Mouse (Mus musculus): ENCODE measurements around the gene Itpripl2.

DNA sequence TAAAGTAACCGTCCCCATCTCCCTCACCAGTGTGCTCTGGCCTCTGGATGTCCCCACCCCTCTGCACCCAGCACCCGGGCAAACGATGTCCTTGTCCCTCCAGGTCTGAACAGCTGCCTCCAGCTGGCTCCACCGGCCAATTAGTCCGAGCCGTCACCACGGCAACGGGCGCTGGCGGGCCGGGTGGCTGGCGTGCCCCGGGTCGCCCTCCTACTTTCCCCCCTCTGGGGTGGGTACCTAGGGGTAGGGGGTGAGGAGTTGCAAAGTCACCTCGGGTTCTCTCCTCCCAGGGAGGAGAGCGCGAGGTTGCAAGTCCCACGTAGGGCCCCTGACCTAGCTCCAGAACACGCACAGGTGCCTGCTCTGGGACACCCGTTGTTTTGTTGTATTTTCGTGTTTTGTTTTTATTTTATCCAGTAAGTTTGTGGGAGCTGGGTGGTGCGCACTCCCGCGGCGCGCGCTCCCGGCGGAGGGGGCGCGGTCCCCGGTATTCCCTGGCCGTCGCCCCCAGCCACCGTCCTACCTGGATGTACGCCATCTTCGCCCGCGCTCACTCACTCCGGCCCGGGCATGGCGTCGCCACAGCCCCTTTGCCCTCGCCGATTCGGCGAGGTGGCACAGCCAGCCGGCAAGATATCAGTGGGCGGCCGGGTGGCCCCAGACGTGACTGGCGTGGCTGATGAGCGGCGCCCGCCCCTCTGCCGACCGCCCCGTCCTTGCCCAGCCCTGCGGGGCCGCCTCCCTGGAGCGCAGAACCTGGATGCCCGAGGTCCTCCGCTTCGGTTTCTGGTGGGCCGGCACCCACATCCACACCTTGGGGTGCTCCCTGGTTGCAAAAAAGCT lies 44.3 kb downstream of the Itpripl2 start:
- TF ChIP-seq EP300 (optimal IDR thresholded peaks at IDR 0.05) = no peak
- no peak for TF ChIP-seq CTCF (IDR thresholded peaks at IDR 0.05; ENCODE audit: low read depth)
